Mouse (Mus musculus) heart, postnatal 0 days (tissue): ENCODE measurements around the gene Reep3. TPM values are rescaled to one million over a fixed set of nuclear protein-coding genes. Genes with fewer than 3 reads are reported as not detected.

Experiments
- ATAC-seq: fragments of 200-750 bp; cut with Nextera tagmentation; 2 replicates; pipeline ENCODE4 v1.8.0; 2017; ENCODE audit warnings: low read depth, moderate number of reproducible peaks, moderate library complexity; ENCODE audit not compliant: insufficient read depth
- DNase-seq: peaks from one replicate; pipeline ENCODE4 v3.0.0-alpha.2; 2016; ENCODE audit warnings: low spot score
- H3K27ac ChIP-seq: fragments of 300-500 bp; sonication (generic); 2 replicates; pipeline ENCODE4 v1.5.1; 2014; ENCODE audit warnings: low read depth, mild to moderate bottlenecking
- H3K27me3 ChIP-seq: fragments of 300-500 bp; sonication (generic); 2 replicates; pipeline ENCODE4 v1.6.1; 2014; ENCODE audit warnings: low read length, mixed read lengths; ENCODE audit not compliant: control insufficient read depth, insufficient read depth
- H3K36me3 ChIP-seq: fragments of 300-500 bp; sonication (generic); replicated peaks from 2 replicates; pipeline ENCODE4 v1.6.1; 2014; ENCODE audit warnings: low read length, mixed read lengths; ENCODE audit not compliant: control insufficient read depth, insufficient read depth
- H3K4me1 ChIP-seq: fragments of 300-500 bp; sonication (generic); 2 replicates; pipeline ENCODE4 v1.6.1; 2014; ENCODE audit warnings: antibody characterized with exemption; ENCODE audit not compliant: control insufficient read depth, insufficient read depth
- H3K4me2 ChIP-seq: fragments of 300-500 bp; sonication (generic); 2 replicates; pipeline ENCODE4 v1.6.1; 2014; ENCODE audit warnings: low read depth, mild to moderate bottlenecking, low read length, moderate library complexity
- H3K4me3 ChIP-seq: fragments of 300-500 bp; sonication (generic); 2 replicates; pipeline ENCODE4 v1.5.1; 2014; ENCODE audit warnings: low read depth, low read length
- H3K9ac ChIP-seq: fragments of 300-500 bp; sonication (generic); replicated peaks from 2 replicates; pipeline ENCODE4 v1.6.1; 2014; ENCODE audit warnings: low read depth, low read length, mixed read lengths
- H3K9me3 ChIP-seq: fragments of 300-500 bp; sonication (generic); replicated peaks from 2 replicates; pipeline ENCODE4 v1.6.1; 2016; ENCODE audit warnings: low read length; ENCODE audit not compliant: control insufficient read depth
- CTCF ChIP-seq: IDR thresholded peaks from 2 replicates; pipeline ENCODE4 v1.5.1; 2016; ENCODE audit warnings: antibody characterized with exemption, control low read depth, low read depth
- EP300 ChIP-seq: IDR thresholded peaks from 2 replicates; pipeline ENCODE4 v1.6.1; 2016; ENCODE audit warnings: antibody characterized with exemption, low read depth
- WGBS: fragments of 180-500 bp; shearing (Covaris S2); extraction: QIAGEN DNeasy Blood & Tissue Kit; methylation state at CpG from one replicate; pipeline ENCODE4 v1.1.7; 2014; 5-methylcytosine and 5-hydroxymethylcytosine counted together
- polyA plus RNA-seq: library from polyadenylated mRNA; unstranded; fragments of >200 nt; fragmentation: Nextera tagmentation; extraction: Ambion mirVana; gene quantifications from 2 replicates; pipeline ENCODE4 v1.2.1, GENCODE M21; 2015
- total RNA-seq: library from RNA; depleted of rRNA; stranded (reverse); fragments of >200 nt; gene quantifications from 2 replicates; pipeline ENCODE4 v1.2.3, GENCODE M21; 2014; ENCODE audit warnings: low replicate concordance

Reep3 gene
- total and polyA plus RNA-seq, 2 experiments from 2014 or later: 26.6 to 26.8 TPM

DNA sequence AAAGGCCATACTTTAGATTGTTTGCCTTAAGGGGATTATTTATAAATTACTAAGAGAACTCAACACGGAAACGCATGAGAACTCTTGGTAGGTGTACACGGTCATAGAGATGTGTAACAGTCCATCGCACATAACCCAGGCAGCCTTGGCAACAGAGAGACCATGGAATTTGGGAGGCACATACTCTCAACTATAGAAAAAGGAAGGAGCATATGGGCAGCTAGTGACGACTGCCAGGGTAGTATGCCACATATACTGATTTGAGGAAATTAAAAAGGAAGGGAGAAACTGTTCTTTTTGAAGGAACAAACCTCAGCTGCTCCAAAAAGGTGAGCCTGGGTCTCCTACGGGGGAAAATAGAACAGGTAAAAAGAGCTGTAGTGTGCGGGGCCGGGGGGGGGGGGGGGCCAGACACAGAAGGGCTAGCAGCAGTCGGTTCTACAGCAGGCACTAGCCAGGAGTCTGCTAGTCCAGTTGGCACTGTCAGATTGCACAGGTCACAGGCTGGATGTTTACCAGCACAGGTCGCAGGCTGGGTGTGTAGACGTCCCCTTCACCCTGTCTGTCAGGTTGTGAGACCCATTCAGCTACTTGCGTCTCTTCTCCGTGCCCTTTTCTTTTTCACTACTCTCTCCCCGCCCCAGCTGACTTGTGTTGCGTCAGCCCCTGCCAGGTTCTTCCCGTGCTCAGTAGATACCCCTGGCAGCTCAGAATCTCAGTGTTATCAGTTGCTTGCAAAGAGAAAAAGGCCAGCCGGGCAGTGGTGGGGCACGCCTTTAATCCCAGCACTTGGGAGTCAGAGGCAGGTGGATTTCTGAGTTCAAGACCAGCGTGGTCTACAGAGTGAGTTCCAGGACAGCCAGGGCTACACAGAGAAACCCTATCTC, 8.8 kb upstream of the Reep3 start:
- Histone ChIP-seq H3K9ac (no peak overlapping the region), H3K27ac (peak overlapping the region; percentile 31; the same call in 1 of the 2 replicates), H3K9me3 (no peaks in the 10 kb centered on the region), H3K27me3 (no peaks in the 10 kb centered on the region), H3K4me3 (no peak overlapping the region), H3K4me1 (peaks cover 76% of the 10 kb centered on the region), H3K36me3 (peaks cover 12% of the 10 kb centered on the region), H3K4me2 (no peak overlapping the region; the same call in 1 of the 2 replicates)
- 42% methylated on average over 19 of the region's 19 CpGs for WGBS
- ATAC-seq (0 out of 2 replicates have a peak, but pooled peaks have one; percentile 12), DNase-seq (no peak)
- TF ChIP-seq EP300 (no peak), CTCF (no peak)

DNA sequence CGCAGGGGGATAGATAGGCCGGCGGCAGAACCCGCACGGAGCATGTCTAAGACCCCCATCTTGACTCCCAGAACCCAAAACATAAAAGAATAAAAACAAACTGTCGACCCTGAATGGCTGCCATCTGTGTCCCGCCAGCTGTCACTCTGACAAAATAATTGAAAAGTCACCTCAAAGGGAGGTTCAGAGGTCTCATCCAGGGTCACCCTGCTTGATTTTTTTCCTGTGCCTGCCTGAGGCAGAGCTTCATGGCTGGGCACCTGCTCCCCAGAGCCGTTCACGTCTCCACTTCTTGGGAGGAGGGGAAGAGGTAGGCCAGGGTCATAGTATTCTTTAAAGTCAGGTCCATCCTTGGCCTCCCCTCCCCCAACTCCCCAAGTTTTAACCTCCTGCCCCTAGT, 7.8 kb upstream of the Reep3 start:
- ATAC-seq (no peak), DNase-seq (no peak)
- WGBS: 15% methylated on average over 9 of the region's 9 CpGs
- H3K27me3 ChIP-seq: no peaks in the 10 kb centered on the region
- peaks cover 7% of the 10 kb centered on the region for H3K36me3 ChIP-seq
- H3K4me2 ChIP-seq: peak overlapping the region; percentile 35; the same call in 1 of the 2 replicates
- H3K27ac ChIP-seq: peak overlapping the region; percentile 40
- TF ChIP-seq CTCF (no peak), EP300 (no peak)
- H3K4me1 ChIP-seq: peaks cover 85% of the 10 kb centered on the region
- no peaks in the 10 kb centered on the region for H3K9me3 ChIP-seq
- H3K4me3 ChIP-seq: no peak overlapping the region
- H3K9ac ChIP-seq: no peak overlapping the region; the same call in 1 of the 2 replicates

DNA sequence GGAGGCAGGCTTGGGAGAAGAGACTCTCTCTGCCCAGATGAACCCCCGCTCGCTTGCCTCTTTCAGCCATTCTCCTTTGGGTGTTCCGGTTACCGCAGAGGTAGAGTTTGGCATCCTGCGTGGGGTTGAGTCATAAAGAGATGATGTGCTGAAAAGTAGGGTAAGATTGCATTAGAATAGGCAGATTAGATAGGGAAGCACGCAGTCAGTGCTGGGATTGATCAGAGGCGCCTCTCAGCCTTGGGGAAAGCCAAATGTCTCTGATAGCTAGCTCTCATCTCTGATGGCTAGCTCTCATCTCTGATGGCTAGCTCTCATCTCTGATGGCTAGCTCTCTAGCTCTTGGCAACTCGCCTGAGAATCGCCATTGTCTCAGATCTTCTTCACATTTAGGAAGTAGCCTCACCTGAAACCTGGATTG, 4.1 kb upstream of the Reep3 start:
- 42% methylated on average over 9 of the region's 9 CpGs for WGBS
- DNase-seq (no peak), ATAC-seq (no peak)
- Histone ChIP-seq H3K27ac (no peak overlapping the region), H3K4me2 (no peak overlapping the region), H3K4me1 (peaks cover 75% of the 10 kb centered on the region), H3K9ac (no peak overlapping the region), H3K36me3 (0 out of 2 replicates have a peak, but pooled peaks cover 6% of the 10 kb centered on the region), H3K4me3 (no peak overlapping the region), H3K9me3 (no peaks in the 10 kb centered on the region), H3K27me3 (no peaks in the 10 kb centered on the region)
- no peak for TF ChIP-seq CTCF
- no peak for TF ChIP-seq EP300

DNA sequence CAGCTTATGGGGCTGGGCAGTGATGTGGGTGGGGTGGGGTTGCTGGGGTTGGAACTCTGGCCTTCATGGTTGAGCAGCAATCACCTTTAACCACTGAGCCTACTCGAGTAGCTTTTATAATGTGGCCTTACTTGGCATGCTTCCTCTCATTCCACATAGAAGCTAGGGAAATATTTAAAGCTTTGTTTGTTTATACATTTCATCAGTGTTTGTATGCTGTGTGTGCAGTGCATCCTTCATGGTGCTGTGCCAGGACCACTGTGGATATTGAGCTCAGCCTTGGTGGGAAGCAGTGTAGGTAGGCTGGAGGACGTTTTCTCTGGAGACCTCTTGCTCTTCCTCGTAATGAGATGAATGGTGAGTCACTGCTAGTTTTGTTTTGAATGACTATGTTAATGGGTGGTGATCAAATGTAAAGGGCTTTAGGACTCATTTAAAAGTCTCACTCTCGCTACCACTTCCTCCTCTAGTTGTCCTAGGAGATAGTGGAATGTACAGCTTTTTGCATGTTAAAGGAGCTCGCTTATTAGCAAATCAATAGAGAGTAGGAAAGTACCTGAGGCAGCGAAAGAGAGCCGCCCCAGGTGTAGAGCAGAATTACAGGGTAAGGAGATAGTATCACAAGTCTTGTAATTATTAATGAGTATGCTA, 3.4 kb upstream of the Reep3 start:
- no peak overlapping the region for H3K9ac ChIP-seq
- H3K9me3 ChIP-seq: no peaks in the 10 kb centered on the region
- ATAC-seq (no peak), DNase-seq (no peak)
- TF ChIP-seq EP300 (no peak), CTCF (no peak)
- peak overlapping the region; percentile 43; the same call in 1 of the 2 replicates for H3K27ac ChIP-seq
- no peak overlapping the region for H3K4me3 ChIP-seq
- H3K36me3 ChIP-seq: 0 out of 2 replicates have a peak, but pooled peaks cover 6% of the 10 kb centered on the region
- H3K4me1 ChIP-seq: peaks cover 68% of the 10 kb centered on the region
- WGBS: 62% methylated on average over 7 of the region's 7 CpGs
- H3K4me2 ChIP-seq: no peak overlapping the region
- no peaks in the 10 kb centered on the region for H3K27me3 ChIP-seq

DNA sequence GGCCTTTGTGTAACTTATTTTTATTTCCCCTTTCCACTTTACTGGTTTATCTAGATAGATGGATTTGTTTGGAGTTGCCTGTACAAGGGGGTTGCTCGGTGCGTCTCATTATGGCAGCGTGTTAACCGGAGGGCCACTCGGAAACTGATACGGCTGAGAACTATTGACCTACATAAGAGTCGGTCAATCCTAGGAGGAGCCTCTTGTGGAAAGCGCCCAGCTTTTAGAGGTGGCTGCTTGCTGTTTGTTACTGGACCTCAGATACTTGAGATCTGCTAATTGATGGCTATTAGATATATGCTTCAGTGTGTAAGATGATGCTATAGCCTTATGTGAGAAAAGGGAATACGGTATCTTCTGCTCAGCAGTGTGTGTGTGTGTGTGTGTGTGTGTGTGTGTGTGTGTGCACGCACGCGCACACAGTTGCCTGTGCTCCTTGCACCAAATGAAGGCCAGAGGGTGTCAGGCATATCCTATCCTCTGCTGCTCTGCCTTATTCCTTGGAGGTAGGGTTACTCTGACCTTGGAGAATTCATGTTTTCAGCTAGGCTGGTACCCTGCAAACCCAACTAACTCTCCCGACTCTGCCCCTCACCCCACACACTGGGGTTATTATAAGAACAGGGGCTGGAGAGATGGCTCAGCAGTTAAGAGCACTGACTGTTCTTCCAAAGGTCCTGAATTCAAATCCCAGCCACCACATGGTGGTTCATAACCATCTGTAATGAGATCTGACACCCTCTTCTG, 2.6 kb upstream of the Reep3 start:
- H3K36me3 ChIP-seq: 0 out of 2 replicates have a peak, but pooled peaks cover 6% of the 10 kb centered on the region

More for the DNA sequence above, 2.6 kb upstream of the Reep3 start:
- Histone ChIP-seq H3K4me3 (peak overlapping the region; percentile 100), H3K27ac (peak overlapping the region; percentile 100), H3K9ac (0 out of 2 replicates have a peak overlapping the region, but pooled peaks have one; percentile 100), H3K4me1 (peaks cover 61% of the 10 kb centered on the region), H3K27me3 (no peaks in the 10 kb centered on the region), H3K9me3 (no peaks in the 10 kb centered on the region), H3K4me2 (peak overlapping the region; percentile 70)
- ATAC-seq (no peak), DNase-seq (no peak)
- TF ChIP-seq CTCF: no peak
- TF ChIP-seq EP300: no peak
- WGBS: 42% methylated on average over 13 of the region's 13 CpGs
